Mouse (Mus musculus) ES-CJ7 (cell line): Measurements from ENCODE around the gene Fam69b.

Experiments used
- DNase-seq: peaks from one replicate; pipeline ENCODE4 v3.0.0; 2011; ENCODE audit warnings: low read depth, low spot score

Fam69b gene

DNA sequence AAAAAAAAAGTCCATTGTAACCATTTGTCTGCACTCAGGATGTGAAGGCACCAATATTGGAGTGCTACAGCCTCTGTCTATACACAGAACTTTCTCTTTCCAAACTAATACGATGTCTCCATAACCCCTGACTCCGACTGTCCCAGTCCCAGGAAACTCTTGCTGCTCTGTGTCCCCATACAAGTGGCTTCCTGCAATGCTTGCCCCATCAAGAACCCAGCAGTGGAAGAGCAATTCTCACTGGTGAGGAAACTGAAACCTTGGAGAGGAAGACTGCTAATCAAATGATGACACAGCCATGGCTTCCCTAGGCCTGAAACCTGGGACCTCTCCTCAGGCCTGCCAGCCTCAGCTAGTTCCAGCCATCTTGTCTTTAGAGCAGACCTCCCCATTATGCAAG lies 30.4 kb upstream of the Fam69b start:
- no peak for DNase-seq

DNA sequence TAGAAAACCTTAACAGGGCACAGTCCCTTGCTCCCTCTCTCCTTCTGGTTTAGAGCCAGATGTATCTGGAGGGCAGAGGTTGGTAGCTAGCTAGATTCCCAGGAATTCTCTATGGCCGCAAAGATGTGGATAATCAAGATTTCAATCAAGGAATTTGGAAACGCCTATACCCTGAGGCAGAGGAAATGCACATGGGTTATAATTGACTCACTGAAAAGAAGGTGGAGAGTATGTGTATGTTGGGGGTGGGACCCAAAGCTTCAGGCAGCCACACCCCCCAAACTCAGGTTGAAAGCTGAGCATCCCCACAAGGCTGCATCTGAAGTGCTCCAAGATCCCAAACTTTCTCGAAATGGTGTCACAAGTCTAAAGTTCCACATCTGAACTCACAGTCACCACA lies 29.8 kb upstream of the Fam69b start:
- DNase-seq: no peak

DNA sequence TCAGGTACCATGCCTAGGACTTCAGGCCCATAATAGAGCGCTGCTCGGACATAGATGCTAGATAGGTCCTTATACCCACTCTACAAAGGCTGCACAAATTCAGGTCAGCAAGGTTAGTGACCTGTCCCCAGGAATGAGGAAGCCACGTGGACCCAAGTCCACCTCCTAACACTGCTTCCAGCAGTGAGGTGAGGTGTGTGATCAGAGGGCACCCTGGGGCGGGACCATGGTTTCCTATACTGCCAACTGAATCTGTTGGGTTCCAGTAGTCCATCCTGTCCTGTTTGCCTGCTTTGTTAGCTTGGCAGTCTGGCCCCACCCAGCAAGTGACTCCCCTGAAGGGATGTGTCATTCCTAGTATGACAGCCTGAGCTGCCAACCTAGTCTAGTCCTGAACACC lies 28.3 kb upstream of the Fam69b start:
- no peak for DNase-seq

DNA sequence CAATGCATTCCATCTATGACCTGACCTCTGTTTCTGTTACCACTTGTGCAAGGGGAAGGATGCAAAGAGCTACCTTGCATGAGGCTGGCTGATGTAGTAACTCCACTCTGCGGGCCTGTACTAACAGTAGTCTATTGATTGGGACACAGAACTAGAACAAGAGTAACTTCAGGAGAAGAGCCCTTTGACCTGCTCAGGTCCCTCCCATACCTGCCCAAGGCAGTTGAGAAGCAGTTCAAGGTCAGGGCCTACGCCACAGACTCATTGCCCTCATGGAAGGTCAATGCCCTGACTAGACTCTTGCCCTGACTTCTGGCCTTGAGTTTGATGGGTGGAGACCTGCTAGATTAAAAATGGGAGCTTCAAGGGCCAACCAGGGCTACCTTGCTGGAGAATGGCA lies 27.6 kb upstream of the Fam69b start:
- peak; percentile 88 for DNase-seq

DNA sequence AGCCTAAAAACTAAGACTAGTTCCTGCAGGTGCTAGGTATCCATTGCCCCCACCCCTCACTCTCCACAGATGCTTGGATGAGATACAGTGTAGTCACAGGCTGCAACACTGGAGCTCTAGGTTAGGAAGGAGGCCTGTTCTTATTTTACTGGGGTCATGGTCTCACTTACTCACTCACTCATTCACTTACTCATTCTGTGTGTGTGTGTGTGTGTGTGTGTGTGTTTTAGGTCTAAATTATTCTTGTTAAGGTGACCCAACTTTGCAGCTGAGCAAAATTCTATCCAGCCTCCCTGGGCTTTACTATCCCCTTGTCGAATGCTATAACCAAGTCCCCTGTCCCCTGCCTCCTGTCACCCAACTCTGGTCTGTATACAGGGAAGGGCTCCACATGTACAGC lies 26.7 kb upstream of the Fam69b start:
- no peak for DNase-seq

DNA sequence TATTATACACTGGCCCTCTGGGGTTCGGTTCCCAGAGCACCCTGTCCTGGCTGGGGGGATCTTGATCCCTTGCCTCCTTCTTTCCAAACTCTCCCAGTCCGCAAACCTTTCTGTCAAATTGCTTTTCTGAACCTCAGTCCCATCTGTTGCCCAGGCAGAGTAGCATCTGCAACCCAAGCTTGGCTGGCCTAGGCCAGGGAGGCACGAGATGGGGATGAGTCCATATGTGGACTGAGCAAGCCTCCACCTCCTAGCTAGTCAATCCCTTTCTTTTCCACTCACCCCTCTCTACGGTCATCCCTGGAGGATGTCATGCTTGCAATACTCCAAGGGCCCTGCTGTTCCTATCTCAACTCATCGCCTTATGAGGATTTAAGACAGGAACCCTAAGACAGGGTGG lies 25.6 kb upstream of the Fam69b start:
- no peak for DNase-seq

DNA sequence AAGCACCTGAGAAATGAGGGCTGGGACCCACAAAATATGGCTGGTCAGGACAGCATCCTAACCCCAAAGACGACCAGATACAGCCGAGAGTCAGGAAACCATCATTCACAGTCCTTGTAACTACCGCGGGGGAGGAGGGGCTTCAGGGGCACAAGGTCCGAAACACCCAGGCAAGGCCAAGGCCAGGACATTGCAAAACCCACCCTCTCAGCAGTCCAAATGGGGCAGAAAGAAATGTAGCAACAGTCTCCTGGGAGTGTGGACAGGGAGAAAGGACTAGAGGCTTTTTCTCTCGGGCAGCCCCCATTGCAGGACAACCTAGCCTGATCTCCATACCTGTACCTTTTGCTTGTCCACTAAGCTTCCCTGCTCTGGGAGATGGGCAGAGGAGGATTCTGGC lies 25.1 kb upstream of the Fam69b start:
- DNase-seq: no peak

DNA sequence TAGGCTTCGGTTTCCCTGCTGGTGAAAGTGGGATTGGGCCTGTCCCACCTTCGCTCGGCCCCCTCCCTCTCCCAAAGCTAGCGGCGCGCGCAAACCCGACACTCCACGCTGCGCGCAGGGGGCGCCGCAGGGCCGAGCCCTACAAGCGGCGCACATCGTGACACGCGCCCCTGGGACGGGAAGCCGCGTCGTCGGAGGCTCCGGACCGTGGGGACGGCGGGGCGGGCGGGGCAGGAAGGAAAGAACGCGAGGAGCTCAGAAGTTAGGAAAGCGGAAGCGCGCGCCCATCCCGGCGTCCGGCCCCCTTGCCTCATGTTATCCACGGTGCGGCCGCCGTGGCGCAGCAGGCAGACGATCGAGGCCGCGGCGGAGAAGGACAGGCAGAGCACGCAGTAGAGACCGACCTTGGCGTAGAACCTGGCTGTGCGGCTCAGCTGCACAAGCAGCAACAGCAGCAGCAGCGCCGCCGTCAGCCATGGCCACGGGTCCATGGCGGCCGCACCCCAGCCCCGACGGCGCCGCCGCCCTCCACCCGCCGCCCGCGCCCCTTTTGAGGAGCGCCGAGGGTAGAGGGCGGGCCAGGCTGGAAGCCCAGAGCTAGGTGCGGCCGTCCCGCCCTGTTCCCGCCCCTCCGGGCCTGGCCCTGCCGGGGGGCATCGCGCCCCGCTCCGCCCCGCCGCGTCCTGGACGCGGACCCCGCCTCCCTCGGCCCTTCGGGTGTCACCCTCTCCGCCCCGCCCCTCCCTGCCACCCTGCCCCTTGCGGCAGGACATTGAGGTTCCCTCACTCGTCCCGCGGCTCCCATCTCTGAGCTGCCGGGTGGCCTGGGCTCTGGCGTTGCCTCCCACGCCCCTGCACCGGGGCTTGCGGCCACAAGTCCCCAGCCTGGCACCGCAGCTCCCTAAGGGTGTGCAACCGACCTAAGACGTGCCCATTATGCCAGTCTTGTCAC lies 24.3 kb upstream of the Fam69b start, which contains the start of gene Agpat2:
Gene Agpat2 (minus strand): TSS at position 698 of the 952 bp plus-strand sequence.
- peak; percentile 82 for DNase-seq

DNA sequence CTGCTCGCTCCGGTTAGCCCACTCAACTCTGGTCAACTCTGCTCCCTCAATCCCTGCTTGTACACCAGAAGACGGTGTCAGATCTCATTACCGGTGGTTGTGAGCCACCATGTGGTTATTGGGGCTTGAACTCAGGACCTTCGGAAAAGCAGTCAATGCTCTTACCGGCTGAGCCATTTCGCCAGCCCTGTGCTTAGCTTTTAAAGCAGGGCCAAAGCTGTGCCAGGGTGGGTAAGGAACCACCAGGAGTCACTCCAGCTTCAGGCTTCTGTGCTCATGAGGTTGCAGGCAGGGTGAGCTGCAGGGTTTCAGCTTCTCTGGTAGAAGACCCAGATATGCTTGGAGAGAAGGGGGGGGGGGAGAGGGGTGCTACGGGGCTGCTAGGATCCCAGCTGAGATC lies 22.9 kb upstream of the Fam69b start:
- no peak for DNase-seq

DNA sequence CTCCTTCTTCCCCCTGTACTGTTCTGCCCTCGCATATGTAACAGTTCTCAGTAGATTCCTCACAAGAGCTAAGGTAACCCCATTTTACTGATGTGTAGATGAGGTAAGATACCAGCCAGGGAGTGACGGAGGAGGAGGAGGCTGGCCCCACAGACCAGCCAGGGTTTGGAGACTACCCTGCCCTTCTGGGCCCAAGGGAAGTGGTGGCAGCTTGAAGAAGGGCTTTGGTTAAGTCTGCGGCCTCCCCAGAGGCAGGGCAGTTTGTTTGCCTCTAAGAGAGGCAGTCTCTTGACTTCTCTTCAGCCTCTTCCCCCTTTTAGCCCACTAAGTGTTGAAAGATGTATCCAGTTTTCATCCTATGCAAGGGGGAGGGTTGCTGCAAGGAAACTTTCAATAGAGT lies 21.7 kb upstream of the Fam69b start:
- DNase-seq: no peak

DNA sequence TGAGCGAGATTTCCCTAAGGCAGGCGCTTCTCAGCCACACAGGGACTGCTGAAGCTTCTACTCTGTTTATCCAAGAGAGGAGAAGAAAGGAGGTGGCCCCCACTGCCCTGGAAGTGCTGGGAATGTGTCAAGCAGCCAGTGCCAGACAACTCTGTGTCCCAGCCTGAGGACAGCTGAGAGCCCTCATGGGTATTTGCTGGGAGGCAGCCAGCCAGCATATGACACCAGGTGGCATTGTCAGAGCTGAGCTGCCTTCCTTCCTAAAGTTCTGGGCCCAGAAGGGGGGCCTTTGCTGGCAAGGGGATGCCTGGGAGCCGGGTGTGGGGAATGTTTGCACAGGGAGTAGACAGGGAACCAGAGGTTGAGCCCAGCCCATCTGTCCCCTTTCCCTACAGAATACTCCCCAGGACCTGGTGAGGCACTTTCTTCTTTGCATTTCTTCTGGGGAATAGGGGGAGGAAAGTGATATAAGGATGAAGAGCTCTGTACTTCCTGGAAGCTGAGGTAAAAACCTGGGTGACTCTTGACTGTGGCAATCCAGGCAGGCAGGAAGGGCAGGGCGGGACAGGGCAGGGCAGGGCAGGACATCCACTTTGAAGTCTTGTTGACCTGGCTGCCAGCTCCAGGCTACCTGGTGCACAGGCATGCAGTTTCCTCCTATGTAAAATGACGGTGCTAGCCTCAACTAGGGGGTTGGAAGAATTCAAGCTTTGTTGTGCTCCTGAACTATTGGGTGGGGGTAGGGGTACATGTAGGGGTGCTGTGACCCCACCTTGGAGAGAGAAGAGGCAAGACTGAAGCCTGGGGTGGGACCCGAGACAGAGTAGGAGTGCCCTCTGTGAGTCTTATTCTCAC lies 21.0 kb upstream of the Fam69b start:
- DNase-seq: no peak

DNA sequence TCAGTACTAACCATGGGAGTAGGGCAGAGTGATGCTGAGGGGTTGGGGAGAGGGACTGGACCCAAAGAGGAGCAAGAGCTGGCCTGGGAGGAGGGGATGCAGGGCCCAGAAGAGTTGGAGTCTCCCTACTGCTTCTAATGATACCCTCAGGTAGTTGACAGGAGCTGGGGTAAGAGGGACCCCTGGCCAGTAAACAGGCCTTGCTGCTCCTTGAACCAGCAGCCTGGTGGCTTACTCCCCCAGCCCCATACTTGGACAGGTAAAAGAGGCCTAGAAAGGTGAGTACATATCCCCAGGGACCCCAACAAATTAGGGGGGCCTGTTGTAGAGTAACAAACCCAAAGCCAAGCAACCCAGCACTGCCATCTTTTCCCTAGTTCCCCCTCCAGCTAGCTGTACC lies 19.5 kb upstream of the Fam69b start:
- DNase-seq: no peak

DNA sequence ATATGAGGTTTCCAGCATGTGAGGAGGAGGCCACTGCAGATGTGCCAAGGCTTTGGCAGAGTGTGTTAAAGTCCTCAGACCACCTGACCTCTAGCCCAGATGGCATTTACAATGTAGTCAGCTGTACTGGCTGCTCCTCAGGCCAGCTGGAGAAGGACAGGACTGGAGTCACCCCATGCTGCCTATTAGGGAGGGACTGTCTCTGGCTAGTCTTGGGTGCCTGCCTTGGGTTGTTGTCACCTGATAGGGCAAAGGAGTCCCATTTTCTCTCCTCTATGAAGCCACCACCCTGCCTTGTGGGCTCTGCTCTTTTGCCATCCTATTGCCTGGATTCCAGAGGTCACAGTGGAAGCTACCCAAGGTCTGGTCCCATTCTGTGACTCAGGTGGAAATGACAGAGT lies 19.0 kb upstream of the Fam69b start:
- no peak for DNase-seq

DNA sequence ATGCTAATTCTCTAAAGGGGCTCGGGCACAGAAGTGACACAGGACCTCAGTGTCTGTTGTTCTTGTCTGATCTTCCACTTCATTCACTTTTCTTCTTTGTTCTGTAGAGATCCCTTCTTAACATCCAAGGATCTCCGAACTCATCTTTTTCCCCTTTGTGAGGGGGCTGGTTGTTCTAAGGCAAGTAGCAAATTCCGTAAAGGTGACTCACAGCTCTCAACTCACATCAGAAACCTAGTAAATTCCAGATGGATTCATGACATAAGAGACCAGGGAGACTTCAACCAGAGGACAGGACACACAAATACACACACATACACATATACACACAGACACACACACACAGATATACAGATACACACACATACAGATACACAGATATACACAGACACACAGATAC lies 17.7 kb upstream of the Fam69b start:
- no peak for DNase-seq

DNA sequence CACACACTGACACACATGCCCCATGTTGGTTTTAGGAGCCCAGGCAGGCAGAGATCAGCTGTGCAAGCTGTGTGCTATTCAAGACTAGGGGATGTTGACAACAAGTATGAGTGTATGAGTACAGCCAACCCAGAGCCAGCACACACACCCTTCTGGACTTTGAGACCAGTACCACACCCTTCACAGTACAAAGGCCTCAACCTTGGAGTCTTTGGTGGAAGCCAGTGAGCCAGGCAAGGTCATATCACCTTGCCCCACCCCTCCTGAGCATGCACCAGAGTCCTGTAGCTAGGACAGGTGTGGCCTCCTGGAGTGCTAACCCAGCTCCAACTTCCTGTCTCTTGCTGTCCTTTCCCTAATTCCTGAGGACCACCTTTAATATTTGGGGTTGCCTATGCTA lies 17.2 kb upstream of the Fam69b start:
- peak; percentile 96 for DNase-seq

DNA sequence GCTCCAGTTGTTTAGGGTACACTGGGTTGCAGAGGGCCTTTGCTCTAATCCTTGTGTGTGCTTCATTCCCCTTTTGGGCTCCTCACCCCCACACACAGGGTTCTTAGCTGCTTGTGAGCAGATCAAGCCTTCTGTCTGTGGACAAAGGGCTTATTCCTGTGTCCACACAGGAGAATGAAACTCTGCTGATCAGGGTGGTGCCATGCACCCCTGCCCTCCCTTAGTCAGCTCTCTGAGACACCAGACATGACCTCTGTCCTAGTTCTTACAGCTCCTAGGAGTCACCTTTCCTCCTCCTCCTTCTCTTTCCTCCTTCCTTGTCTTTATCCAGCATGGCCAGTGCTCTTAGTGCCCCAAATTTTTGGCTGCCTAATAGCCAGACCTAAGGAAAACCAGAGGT lies 16.4 kb upstream of the Fam69b start:
- DNase-seq: no peak

DNA sequence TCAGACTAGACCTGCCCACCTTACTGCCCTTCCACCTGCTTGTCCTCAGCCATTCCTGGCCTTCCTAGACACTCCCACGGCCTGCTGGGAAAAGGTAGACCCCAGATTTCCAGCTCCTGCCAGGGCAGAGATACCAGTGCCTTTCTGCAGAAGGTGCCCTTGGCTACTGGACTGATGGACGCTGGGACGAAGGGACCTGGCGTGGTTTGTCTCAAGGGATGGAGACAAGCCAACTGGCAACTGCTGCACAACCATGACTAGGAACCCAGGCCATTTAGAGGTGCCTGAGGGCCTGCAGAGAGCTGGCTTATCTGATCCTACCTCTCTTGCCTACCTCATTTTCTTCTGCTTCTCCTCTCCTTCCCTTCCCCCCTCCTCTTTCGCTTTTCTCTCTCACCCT lies 13.4 kb upstream of the Fam69b start:
- DNase-seq: no peak

DNA sequence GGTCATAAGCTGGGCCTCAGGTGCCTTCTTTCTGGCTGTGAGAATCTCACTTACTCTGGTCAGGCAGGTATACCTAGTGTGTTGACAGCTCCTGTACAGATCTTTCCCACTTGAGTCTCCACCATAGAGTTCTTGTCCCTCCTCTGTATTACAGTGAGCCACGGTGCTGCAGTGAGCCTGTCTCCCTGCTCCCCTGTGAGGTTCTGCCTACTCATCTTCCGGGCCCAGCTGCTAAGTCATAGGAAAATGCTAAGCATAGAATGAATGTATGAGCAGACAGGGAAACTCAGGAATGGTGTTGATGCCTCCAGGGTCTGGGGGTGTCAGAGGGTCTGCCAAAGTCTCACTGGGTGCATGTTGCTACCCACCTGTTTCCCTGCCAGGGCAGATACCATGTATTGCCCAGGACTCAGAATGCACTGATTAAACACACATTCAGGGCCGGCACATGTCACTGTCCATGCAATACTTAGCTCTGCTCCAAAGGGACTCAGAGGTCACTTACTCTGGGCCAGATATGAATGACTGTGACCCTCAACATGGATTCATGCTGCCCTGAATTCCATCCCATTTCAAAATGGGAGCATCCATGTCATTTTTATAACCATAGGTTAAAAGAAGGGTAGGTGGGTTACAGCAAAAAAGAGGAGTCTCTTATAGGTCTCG lies 12.7 kb upstream of the Fam69b start:
- no peak for DNase-seq

DNA sequence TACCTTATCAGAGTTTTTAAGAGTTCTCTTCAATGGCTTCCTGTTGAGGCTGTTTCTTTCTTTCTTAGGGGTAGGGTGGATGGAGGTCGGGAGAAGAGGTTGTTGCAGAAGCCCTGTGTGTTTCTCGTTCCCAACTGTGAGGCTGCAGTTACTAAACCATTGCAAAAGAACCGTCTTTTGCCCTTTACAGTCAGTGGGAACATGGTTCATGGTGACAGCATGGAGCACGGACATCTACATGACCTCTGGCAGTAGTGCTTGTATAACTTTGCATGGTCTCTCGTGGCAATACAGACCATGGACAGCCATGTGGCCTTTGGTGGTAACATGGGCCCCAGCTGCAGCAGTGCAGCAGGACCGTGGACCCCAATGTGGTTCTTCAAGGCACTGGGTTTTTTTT lies 10.9 kb upstream of the Fam69b start:
- no peak for DNase-seq

DNA sequence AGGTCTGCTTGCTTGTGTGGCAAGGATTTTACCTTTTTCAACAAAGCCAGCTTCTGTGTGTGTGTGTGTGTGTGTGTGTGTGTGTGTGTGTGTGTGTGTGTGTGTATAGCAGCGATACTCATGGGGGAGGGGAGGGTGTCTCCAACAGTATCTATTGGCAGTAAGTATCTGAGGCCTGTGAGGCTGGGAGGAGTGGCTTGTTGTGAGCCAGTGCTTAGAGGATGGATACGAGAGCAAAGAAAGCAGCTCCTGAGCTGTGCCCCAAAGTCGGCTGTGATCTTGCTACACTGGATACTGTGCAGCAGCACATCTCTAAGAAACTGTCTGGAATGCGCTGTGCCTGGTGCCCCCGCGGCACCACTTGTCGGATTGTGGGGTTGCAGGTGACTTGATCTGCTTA lies 10.3 kb upstream of the Fam69b start:
- peak; percentile 47 for DNase-seq

DNA sequence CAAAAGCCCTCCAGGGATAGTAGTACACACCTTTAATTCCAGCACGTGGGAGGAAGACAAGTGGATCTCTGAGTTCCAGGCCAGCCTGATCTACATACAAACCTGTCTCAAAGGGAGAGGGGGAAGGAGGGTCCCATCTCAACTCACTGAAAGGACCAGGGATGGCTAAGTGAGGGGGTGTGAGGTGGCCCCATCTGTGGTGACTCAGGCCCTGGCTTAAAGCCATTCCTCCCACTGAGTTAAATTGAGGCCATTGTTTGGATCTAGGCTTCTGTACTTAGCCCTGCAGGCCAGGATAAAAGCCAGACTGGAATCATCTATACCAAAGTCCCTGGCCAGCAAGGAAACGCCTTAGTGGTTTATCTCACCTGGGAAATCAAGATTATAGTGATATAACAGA lies 7.0 kb upstream of the Fam69b start:
- DNase-seq: no peak

DNA sequence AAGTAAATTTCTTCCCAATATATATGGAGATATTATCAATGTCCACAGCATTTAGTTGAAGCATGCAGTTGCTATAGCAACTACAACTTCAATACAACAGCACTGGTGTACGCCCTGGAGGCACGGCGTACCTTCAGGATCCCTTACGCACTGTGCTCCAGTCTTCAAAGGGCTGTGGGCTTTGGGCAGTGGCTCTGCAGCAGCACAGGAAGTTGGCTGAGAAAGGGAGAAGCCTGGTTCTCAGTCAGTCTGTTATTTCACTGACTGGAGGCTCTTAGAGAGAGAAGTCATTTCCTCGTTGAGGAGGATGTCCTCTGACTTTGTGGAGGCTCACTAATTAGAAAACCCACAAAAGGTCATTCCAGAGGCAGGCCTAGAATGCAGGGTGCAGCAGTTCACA lies 5.3 kb upstream of the Fam69b start:
- no peak for DNase-seq
